19 mouse cellular contexts compared by ENCODE assay signal in the genomic region with DNA sequence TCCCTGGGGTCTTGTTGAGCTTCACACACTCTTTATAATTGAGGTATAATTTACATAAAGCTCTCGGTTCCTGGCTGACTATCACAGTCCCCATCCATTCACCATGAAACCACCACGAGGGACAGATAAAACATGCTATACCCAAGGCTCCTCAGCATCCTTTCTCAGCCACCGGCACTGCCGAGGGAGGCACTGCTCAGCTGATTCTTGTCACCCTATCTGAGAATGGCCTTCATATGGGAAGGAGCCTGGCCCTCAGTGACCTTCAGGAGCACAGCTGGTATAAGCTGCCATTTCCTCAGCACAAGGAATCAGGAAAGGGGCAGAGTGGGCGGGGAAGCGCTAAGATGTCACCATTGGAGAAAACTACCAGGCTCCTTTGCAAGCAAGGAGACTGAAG. TPM values are rescaled to one million over a fixed set of nuclear protein-coding genes. Genes with fewer than 3 reads are reported as not detected.
DNase-seq lines count a peak whose midpoint lies in the region; ATAC-seq and TF ChIP-seq lines count a peak whose summit lies in the region.
"Had no signal": no experiment of that assay in that cellular context is flagged by ENCODE, and none has a peak within 500 bp of the region (broad histone marks: within the 10 kb centered on the region; RNA-seq: fewer than 3 reads in every experiment).

No protein-coding gene starts in this region.

- no peak for TF ChIP-seq CTCF in cerebellum, adult 2 months (IDR thresholded peaks at IDR 0.05; ENCODE audit: borderline replicate concordance, insufficient read depth, low read depth, low read length)

- WGBS in forebrain, embryonic 11.5 days, result 89% methylated on average over 6 of the region's 6 CpGs
- WGBS in forebrain, embryonic 16.5 days, result 80% methylated on average over 6 of the region's 6 CpGs
- 84% methylated on average over 6 of the region's 6 CpGs for WGBS in hindbrain, embryonic 10.5 days
- WGBS in hindbrain, embryonic 14.5 days, result 77% methylated on average over 6 of the region's 6 CpGs
- 87% methylated on average over 6 of the region's 6 CpGs for WGBS in cerebellum, adult 2 months

- no peak overlapping the region for H3K9ac ChIP-seq in forebrain, embryonic 11.5 days (ENCODE audit: low read length)
- H3K9ac ChIP-seq in forebrain, embryonic 16.5 days (replicated peaks; ENCODE audit: low read depth, low read length), result no peak overlapping the region
- no peak overlapping the region for H3K9ac ChIP-seq in hindbrain, embryonic 14.5 days
- H3K9ac ChIP-seq: heart, embryonic 12.5 days; hindbrain, embryonic 15.5 days had no signal

- no peaks in the 10 kb centered on the region for H3K9me3 ChIP-seq in forebrain, embryonic 11.5 days (ENCODE audit: control insufficient read depth, low read length)
- no peaks in the 10 kb centered on the region for H3K9me3 ChIP-seq in forebrain, embryonic 16.5 days (ENCODE audit: control insufficient read depth, low read length)
- H3K9me3 ChIP-seq in hindbrain, embryonic 10.5 days, result no peaks in the 10 kb centered on the region
- H3K9me3 ChIP-seq in hindbrain, embryonic 14.5 days (ENCODE audit: control insufficient read depth, low read length), result no peaks in the 10 kb centered on the region
- H3K9me3 ChIP-seq: embryonic facial prominence, embryonic 10.5 days; hindbrain, embryonic 15.5 days had no signal

- H3K27me3 ChIP-seq in forebrain, embryonic 11.5 days (ENCODE audit: control insufficient read depth, insufficient read depth, low read length), result no peaks in the 10 kb centered on the region
- no peaks in the 10 kb centered on the region for H3K27me3 ChIP-seq in forebrain, embryonic 16.5 days (replicated peaks; ENCODE audit: control insufficient read depth, insufficient read depth, low read length)
- no peaks in the 10 kb centered on the region for H3K27me3 ChIP-seq in hindbrain, embryonic 10.5 days (ENCODE audit: insufficient read depth, poor library complexity, severe bottlenecking)
- H3K27me3 ChIP-seq in hindbrain, embryonic 14.5 days (ENCODE audit: control insufficient read depth, insufficient read depth, low read length), result no peaks in the 10 kb centered on the region
- H3K27me3 ChIP-seq in cerebellum, adult 2 months (ENCODE audit: control insufficient read depth, insufficient read depth, low read length), result no peaks in the 10 kb centered on the region
- H3K27me3 ChIP-seq: heart, embryonic 12.5 days; hindbrain, embryonic 15.5 days had no signal

- no peak overlapping the region for H3K27ac ChIP-seq in forebrain, embryonic 11.5 days (ENCODE audit: low read depth, low read length)
- H3K27ac ChIP-seq in forebrain, embryonic 16.5 days (ENCODE audit: low read length), result no peak overlapping the region
- H3K27ac ChIP-seq in hindbrain, embryonic 10.5 days, result peak overlapping the region; percentile 50; the same call in 1 of the 2 replicates
- H3K27ac ChIP-seq in hindbrain, embryonic 14.5 days, result no peak overlapping the region
- no peak overlapping the region for H3K27ac ChIP-seq in cerebellum, adult 2 months (ENCODE audit: insufficient read depth, low read length)
- H3K27ac ChIP-seq: embryonic facial prominence, embryonic 10.5 days; hindbrain, embryonic 15.5 days had no signal

- peaks cover 1% of the 10 kb centered on the region; the same call in 1 of the 2 replicates for H3K4me1 ChIP-seq in forebrain, embryonic 11.5 days (replicated peaks; ENCODE audit: control insufficient read depth, insufficient read depth, low read length)
- H3K4me1 ChIP-seq in forebrain, embryonic 16.5 days (replicated peaks; ENCODE audit: control insufficient read depth, insufficient read depth, low read length), result no peaks in the 10 kb centered on the region
- peaks cover 16% of the 10 kb centered on the region for H3K4me1 ChIP-seq in hindbrain, embryonic 10.5 days (replicated peaks)
- peaks cover 6% of the 10 kb centered on the region; the same call in 1 of the 2 replicates for H3K4me1 ChIP-seq in hindbrain, embryonic 14.5 days (replicated peaks; ENCODE audit: control insufficient read depth, insufficient read depth, low read length)
- H3K4me1 ChIP-seq in cerebellum, adult 2 months (ENCODE audit: control insufficient read depth, insufficient read depth, low read length), result no peaks in the 10 kb centered on the region

- peak; percentile 30 for DNase-seq in forebrain, embryonic 11.5 days (ENCODE audit: low spot score)
- DNase-seq in hindbrain, embryonic 10.5 days (ENCODE audit: low spot score), result no peak
- no peak for DNase-seq in hindbrain, embryonic 14.5 days (ENCODE audit: low spot score)
- DNase-seq in testis, postnatal 10 days (ENCODE audit: low spot score), result peak; percentile 38
- DNase-seq in testis, postnatal 14 days (ENCODE audit: low spot score), result no peak
- DNase-seq in cerebellum, adult 2 months, result no peak
- DNase-seq: adrenal gland, postnatal 14 days; cerebellum, adult 11-12 months; cerebellum, adult 9-11 months; cerebellum, postnatal 36 days; gastrocnemius, postnatal 36 days; heart, adult 18-20 months; kidney, adult 2 months had no signal

- no peaks in the 10 kb centered on the region for H3K36me3 ChIP-seq in forebrain, embryonic 11.5 days (ENCODE audit: control insufficient read depth, insufficient read depth, low read length)
- H3K36me3 ChIP-seq in forebrain, embryonic 16.5 days (ENCODE audit: control insufficient read depth, insufficient read depth), result no peaks in the 10 kb centered on the region
- H3K36me3 ChIP-seq in hindbrain, embryonic 10.5 days, result no peaks in the 10 kb centered on the region
- H3K36me3 ChIP-seq in hindbrain, embryonic 14.5 days (replicated peaks; ENCODE audit: control insufficient read depth, insufficient read depth), result no peaks in the 10 kb centered on the region
- H3K36me3 ChIP-seq: embryonic facial prominence, embryonic 10.5 days; heart, embryonic 12.5 days; hindbrain, embryonic 15.5 days had no signal

- ATAC-seq in forebrain, embryonic 11.5 days (replicated peaks; ENCODE audit: low FRiP score), result no peak
- no peak for ATAC-seq in forebrain, embryonic 16.5 days
- ATAC-seq in hindbrain, embryonic 14.5 days (ENCODE audit: low FRiP score), result no peak
- ATAC-seq: forebrain, embryonic 14.5 days; inflammation-experienced regulatory T-cells, adult 6 months had no signal

- H3K4me2 ChIP-seq in forebrain, embryonic 11.5 days (ENCODE audit: low read depth, low read length, severe bottlenecking), result no peak overlapping the region
- H3K4me2 ChIP-seq in forebrain, embryonic 16.5 days (ENCODE audit: low read length), result no peak overlapping the region
- H3K4me2 ChIP-seq in hindbrain, embryonic 14.5 days (replicated peaks), result no peak overlapping the region
- H3K4me2 ChIP-seq: heart, embryonic 12.5 days; hindbrain, embryonic 15.5 days had no signal

- no peak overlapping the region for H3K4me3 ChIP-seq in forebrain, embryonic 11.5 days (ENCODE audit: low read depth, low read length)
- H3K4me3 ChIP-seq in forebrain, embryonic 16.5 days (replicated peaks; ENCODE audit: low read length), result no peak overlapping the region
- no peak overlapping the region for H3K4me3 ChIP-seq in hindbrain, embryonic 10.5 days
- H3K4me3 ChIP-seq in hindbrain, embryonic 14.5 days (replicated peaks; ENCODE audit: low read length), result no peak overlapping the region
- H3K4me3 ChIP-seq in cerebellum, adult 2 months (replicated peaks; ENCODE audit: insufficient read depth, low read depth, low read length), result no peak overlapping the region
- H3K4me3 ChIP-seq: embryonic facial prominence, embryonic 10.5 days; heart, embryonic 12.5 days; hindbrain, embryonic 15.5 days had no signal

- TF ChIP-seq POLR2A in cerebellum, adult 2 months (IDR thresholded peaks at IDR 0.05; ENCODE audit: borderline replicate concordance, insufficient read depth, low read length), result no peak

RNA-seq across cellular contexts. Expression of gene Lbh, which starts 33.2 kb away (rescaled TPM):
- polyA plus RNA-seq in forebrain, embryonic 11.5 days (2014; fragmentation: Nextera tagmentation; extraction: Ambion mirVana), result 2.9 and 3.3 TPM in 2 replicates
- polyA plus RNA-seq in forebrain, embryonic 16.5 days (2015; fragmentation: Nextera tagmentation; extraction: Ambion mirVana), result 4.3 TPM in 2 replicates
- 2.4 and 2.6 TPM in 2 replicates for polyA plus RNA-seq in hindbrain, embryonic 10.5 days (2016; fragmentation: Nextera tagmentation; extraction: Ambion mirVana)
- 6.4 and 8.1 TPM in 2 replicates for polyA plus RNA-seq in hindbrain, embryonic 14.5 days (2014; fragmentation: Nextera tagmentation; extraction: Ambion mirVana)
- 42.9 and 50.2 TPM in 2 replicates for polyA plus RNA-seq in cerebellum, adult 2 months (2012; rRNA removed)

Comparison
In these comparisons a context has a peak if more than half of its experiments do, and no peak if none do; other contexts are left out.
1. DNase-seq: peak in forebrain, embryonic 11.5 days (single experiment) and testis, postnatal 10 days (single experiment); none in hindbrain, embryonic 10.5 days (single experiment), hindbrain, embryonic 14.5 days (single experiment), testis, postnatal 14 days (single experiment) and cerebellum, adult 2 months (0 of 2).